Mouse (Mus musculus) gastrocnemius, adult 18-20 months (tissue): ENCODE measurements at regions not wholly inside any gene's neighbourhood (a gene's known extent, or its start where the extent isn't known, plus 50 kb on each side); places are given as distances from the start of the nearest gene placed in this dataset.
"Not testable (repeated sequence)": the region's sequence is repeated elsewhere in the genome, so short reads cannot be mapped to it uniquely, and the experiment has no call there.

Source experiments
- DNase-seq: peaks from one replicate; pipeline ENCODE4 v3.0.0; 2021; ENCODE audit warnings: low spot score

DNA sequence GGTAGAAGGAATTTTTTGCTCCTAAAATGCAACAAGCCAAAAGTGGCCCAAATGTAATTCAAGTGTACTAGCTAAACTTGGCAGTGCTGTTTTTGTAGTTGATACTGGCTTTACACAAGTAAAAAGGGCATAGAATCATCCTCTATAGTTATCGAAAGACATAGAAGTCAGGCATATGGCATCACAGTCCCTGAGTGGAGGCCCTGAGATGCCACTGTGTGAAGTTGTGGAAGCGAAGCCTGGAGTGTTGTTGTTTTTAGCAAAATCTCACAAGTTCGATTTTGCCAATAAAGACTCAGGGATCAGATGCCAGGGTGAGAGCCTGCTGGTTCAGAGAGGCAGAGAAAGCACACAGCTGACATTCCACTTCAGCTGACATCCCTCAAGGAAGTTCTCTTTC lies 121.6 kb upstream of the C9orf72 start:
- DNase-seq, result no peak

DNA sequence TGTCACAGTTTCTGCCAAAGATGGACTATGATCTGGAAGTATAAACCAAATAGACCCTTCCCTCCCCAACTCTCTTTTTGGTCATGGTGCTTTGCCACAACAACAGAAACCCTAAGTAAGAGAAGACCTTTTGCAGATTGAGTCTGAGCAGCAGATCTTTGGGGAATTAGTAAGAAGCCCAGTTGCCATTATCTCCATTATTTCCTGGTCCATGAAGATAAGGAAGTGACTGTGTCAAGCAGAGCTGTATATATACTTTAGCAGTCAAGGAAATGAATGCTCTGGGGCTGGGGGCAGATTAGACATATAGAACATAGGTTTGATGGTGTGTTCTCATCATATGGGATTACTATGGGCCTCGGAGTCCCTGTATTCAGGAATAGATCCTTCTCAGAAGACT lies 117.8 kb upstream of the C9orf72 start:
- DNase-seq, result no peak

DNA sequence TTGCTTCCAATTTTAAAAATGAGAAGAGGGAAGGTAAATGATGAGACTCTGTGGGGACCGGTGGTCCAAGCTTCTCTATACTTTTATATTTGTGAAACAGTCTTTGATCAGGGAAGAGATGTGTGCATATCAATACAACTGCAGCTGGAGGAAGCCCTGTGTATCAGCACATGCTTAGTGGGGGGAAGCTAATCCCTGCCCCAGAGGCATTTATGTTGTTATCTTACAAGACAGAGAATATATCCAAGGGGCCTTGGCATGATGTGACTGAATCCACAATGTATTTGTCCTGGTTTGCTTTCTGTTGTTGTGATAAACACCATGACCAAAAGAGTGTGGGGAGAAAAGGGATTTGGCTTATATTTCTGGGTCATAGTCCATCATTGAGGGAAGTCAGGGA lies 105.2 kb upstream of the C9orf72 start:
- DNase-seq, result no peak

DNA sequence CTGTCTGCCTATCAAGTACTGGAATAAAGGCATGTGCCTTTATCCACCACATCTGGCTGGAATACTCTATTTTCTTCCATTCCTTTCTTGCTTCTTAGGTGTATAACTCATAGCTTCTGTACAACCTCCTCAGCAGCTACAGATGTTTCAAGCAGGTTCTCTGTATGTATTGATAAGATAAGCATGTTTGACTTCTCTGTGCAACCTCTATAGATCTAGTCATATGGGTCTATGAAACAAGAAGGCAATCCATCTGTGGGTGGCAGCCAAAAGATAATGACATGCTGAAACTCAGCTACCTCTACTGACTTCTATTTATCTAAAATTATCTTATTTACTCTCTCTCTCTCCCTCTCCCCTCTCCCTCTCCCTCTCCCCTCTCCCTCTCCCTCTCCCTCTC lies 99.3 kb upstream of the C9orf72 start:
- no peak for DNase-seq

DNA sequence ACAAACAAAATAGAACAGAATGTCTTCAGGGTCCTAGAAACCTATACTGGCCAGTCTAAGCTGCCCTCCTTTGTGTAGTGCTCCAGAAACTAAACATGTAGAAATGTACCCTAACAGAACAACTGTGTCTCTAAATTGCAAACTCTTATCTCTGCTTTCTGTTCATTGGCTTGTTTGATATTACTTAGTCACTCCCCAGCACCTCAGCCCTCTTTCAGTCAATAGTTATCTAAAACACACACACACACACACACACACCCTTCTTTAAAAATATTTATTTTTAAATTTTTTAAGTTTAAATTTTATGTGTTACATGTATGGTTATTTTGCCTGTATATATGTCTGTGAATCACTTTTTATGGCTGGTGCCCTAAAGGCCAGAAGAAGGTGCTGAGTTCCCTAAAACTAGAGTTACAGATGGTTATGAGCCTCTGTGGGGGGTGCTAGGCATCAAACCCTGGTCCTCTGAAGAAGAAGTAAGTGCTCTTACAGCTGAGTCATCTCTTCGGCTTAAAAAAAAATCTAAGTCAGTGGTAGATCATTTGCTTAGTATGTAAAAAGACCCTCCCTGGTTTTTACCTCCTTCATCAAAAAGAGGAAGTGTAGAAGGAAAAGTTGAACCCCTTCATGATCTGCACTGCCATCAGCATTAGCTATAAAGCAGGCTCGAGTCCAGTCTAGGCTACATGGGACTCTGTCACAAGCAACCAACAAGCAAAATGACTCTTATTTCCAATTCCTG lies 96.6 kb upstream of the C9orf72 start:
- DNase-seq, result no peak

DNA sequence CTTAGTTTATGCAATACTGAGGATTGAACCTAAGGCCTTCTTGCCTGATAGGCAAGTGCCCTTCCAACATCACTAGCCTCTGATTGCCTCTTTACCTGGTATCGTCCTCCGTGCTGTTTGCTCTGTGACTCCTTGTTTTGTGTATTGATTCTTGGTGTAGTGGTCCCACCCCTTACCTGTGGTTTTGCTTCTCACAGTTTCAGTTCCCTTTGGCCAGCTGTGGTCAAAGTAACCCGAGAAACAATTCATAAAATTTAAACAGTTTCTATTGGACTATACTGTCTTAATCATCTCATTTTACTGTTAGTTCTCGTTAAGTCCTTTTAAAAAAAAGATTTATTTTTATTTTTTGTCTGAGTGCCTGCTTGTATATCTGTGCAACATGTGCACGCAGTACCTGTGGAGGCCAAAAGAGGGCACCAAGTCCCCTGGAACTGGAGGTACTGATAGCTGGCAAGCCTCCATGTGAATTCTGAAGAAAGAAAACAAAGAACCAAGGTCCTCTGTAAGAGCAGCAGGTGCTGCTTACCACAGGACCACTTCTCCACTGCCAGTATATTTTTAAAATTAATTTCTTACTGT lies 84.5 kb upstream of the C9orf72 start:
- DNase-seq, result no peak

DNA sequence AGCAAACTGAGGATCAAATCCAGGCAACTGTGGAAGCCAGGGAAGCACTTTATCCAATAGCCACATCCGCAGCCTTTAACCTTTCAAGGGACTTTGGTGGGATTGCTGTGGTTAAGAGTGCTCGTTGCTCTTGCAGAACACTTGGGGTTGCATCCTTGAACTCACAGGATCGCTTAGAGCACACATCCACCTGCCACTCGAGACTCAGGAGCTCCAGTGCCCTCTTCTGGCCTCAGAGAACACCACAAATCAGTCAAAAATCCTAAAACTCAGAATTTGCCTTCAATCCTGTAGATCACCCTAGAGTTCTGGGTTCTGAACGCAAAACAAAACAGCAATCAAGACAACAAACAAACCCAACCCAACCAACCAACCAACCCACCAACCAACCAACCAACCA lies 82.2 kb upstream of the C9orf72 start:
- DNase-seq, result no peak

DNA sequence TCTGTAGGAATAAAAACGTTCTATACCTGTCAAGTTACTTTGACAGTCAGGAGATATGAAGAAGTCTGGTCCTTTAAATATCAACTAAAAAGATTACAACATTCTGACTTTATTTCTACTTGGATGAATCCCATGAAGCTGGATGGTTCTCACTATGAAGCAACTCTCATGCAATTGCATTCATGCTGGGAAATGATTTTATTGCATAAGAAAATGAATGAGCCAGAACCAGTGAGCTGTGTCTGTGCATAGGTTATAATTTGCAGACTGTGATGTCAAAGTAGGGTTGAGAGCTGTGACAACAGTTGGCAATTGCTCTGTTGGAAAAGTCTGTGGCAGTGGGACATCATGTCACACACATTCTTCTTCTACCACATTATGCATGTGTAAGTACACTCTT lies 79.2 kb upstream of the C9orf72 start:
- DNase-seq, result no peak

DNA sequence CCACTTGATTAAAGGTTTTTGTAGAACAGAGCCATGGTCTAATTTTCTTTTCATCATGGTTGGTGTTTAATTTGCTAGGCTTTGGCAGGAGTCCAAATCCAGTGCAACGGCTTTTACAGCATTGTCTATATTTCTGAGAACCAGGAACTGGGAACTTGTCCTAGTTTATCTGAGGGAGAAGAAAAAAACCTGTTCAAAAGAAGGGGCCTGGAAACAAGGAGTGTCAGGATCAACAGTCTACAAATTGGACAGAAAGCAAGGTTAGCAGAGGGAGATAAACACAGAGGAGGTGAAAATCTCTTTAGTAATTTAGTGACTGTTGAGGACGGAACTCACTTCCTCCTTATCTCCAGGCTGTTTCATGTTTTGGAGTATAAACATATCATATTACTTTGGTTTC lies 74.9 kb upstream of the C9orf72 start:
- DNase-seq, result no peak

DNA sequence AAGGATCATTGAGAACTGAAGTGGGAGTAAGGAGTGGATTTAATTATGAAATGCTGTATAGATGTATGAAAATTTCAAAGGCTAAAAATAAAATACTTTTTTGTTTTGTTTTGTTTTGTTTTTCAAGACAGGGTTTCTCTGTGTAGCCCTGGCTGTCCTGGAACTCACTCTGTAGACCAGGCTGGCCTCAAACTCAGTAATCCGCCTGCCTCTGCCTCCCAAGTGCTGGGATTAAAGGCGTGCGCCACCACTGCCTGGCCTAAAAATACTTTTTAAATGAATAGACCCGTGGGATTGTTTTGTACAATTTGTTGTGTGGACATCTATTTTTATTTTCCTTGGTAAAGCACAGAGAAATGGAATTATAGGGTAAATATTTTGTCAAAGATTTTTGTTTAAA lies 74.4 kb upstream of the C9orf72 start:
- DNase-seq, result not testable (repeated sequence)

DNA sequence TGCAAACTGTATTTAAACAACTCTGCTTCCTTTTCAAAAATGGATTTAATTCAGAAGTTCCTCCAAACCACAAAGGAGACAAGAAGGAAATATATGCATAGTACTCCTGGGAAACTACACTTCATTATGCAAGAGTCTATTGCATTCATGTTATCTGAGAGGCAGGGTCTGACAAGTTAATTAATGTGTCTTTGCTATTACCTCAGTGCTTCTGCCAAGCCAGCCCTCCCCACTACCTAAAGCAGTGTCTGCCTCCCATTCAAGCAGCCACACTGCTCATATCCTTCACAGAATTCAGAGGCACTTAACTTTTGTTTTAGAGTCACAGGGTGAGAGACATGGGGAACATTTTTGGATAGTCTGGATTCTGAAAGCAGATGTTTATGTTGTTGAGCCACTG lies 58.6 kb upstream of the C9orf72 start:
- DNase-seq, result no peak
